Mouse (Mus musculus) ES-E14 (cell line): ENCODE results near the gene Hrh2. TPM values are rescaled to one million over a fixed set of nuclear protein-coding genes. Genes with fewer than 3 reads are reported as not detected.

Experiments used
- DNase-seq: peaks from one replicate; pipeline ENCODE4 v3.0.0-alpha.2; 2013; ENCODE audit warnings: low read depth, low spot score
- H3K27ac ChIP-seq: 2 replicates; pipeline ENCODE4 v1.5.1; 2012; ENCODE audit warnings: low read depth, mild to moderate bottlenecking, low read length, moderate library complexity, mixed read lengths; ENCODE audit not compliant: poor library complexity, insufficient read depth, severe bottlenecking
- H3K36me3 ChIP-seq: 2 replicates; pipeline ENCODE4 v1.6.1; 2012; ENCODE audit warnings: mild to moderate bottlenecking, low read length, moderate library complexity, mixed read lengths; ENCODE audit not compliant: control insufficient read depth, poor library complexity, insufficient read depth, severe bottlenecking
- H3K4me1 ChIP-seq, 2 experiments: fragments of 150-350 bp in 1 of 2; sonication (generic) in 1 of 2; 2 replicates each; pipeline ENCODE4 v1.6.1; 2012; ENCODE audit warnings: low read length in 2 of 2, mild to moderate bottlenecking in 1 of 2, mixed read lengths in 1 of 2; ENCODE audit not compliant: control insufficient read depth in 2 of 2, insufficient read depth in 2 of 2, poor library complexity in 1 of 2
- H3K4me3 ChIP-seq, 2 experiments: fragments of 150-350 bp in 1 of 2; sonication (generic) in 1 of 2; 2 replicates each; pipeline ENCODE4 v1.5.1; 2012; ENCODE audit warnings: low read length in 2 of 2, low read depth in 1 of 2, mild to moderate bottlenecking in 1 of 2, mixed read lengths in 1 of 2; ENCODE audit not compliant: insufficient read depth in 1 of 2, poor library complexity in 1 of 2, severe bottlenecking in 1 of 2
- H3K9ac ChIP-seq: 2 replicates; pipeline ENCODE4 v1.6.1; 2012; ENCODE audit warnings: low read depth, mild to moderate bottlenecking, low read length, mixed read lengths; ENCODE audit not compliant: poor library complexity, insufficient read depth, severe bottlenecking
- H3K9me3 ChIP-seq: fragments of 150-350 bp; sonication (generic); 2 replicates; pipeline ENCODE4 v1.6.1; 2012; ENCODE audit warnings: low read depth, mild to moderate bottlenecking, low read length; ENCODE audit not compliant: control insufficient read depth, insufficient read depth
- CHD2 ChIP-seq: IDR thresholded peaks from 2 replicates; pipeline ENCODE4 v1.6.1; 2014; ENCODE audit warnings: mild to moderate bottlenecking, low read depth, low read length, inconsistent platforms
- HCFC1 ChIP-seq: IDR thresholded peaks from 2 replicates; pipeline ENCODE4 v1.6.1; 2012; ENCODE audit warnings: low read length, inconsistent platforms, borderline replicate concordance; ENCODE audit not compliant: insufficient read depth
- MAFK ChIP-seq: IDR thresholded peaks from 2 replicates; pipeline ENCODE4 v1.6.1; 2014; ENCODE audit warnings: mild to moderate bottlenecking, low read depth, low read length, inconsistent platforms; ENCODE audit not compliant: insufficient read depth
- ZC3H11A ChIP-seq: IDR thresholded peaks from 2 replicates; pipeline ENCODE4 v1.6.1; 2012; ENCODE audit warnings: low read depth, mild to moderate bottlenecking, inconsistent platforms, low read length, borderline replicate concordance
- ZNF384 ChIP-seq: IDR thresholded peaks from 2 replicates; pipeline ENCODE4 v1.6.1; 2012; ENCODE audit warnings: low read depth, low read length, inconsistent platforms
- in situ Hi-C, 2 experiments: fragments of 600-800 bp; cut with MboI; formaldehyde crosslinking; loops; one replicate each; pipeline ENCODE4 v1.15.1; 2025; ENCODE audit warnings: low sequenced_read_pairs in 2 of 2, inconsistent platforms in 1 of 2; ENCODE audit not compliant: unreplicated experiment in 2 of 2
- total RNA-seq: library from RNA; depleted of rRNA; stranded (reverse); fragments of 300-350 nt; gene quantifications from 2 replicates; pipeline ENCODE4 v1.2.3, GENCODE M21; 2012

The Hrh2 gene
- total RNA-seq, 1 experiment, result 0.62 TPM

GRCm38 (mm10) chr13:54222921-54223769 lies 31.2 kb downstream of the Hrh2 start:
- H3K9me3 ChIP-seq, result no peaks in the 10 kb centered on the region
- H3K4me3 ChIP-seq, result no peak overlapping the region
- no peak for DNase-seq
- H3K36me3 ChIP-seq, result no peaks in the 10 kb centered on the region
- TF ChIP-seq ZNF384, result no peak
- TF ChIP-seq CHD2, result no peak
- TF ChIP-seq HCFC1, result no peak
- TF ChIP-seq MAFK, result no peak
- no peak for TF ChIP-seq ZC3H11A
- peaks cover 2 to 7% of the 10 kb centered on the region in 2 experiments; a peak in 3 of 4 replicates for H3K4me1 ChIP-seq
- in situ Hi-C loops, result loop anchor here (10.0 kb wide), 1 partner anchor 108 kb away; no protein-coding TSS in a partner anchor
- H3K27ac ChIP-seq, result no peak overlapping the region
- H3K9ac ChIP-seq, result no peak overlapping the region

DNA sequence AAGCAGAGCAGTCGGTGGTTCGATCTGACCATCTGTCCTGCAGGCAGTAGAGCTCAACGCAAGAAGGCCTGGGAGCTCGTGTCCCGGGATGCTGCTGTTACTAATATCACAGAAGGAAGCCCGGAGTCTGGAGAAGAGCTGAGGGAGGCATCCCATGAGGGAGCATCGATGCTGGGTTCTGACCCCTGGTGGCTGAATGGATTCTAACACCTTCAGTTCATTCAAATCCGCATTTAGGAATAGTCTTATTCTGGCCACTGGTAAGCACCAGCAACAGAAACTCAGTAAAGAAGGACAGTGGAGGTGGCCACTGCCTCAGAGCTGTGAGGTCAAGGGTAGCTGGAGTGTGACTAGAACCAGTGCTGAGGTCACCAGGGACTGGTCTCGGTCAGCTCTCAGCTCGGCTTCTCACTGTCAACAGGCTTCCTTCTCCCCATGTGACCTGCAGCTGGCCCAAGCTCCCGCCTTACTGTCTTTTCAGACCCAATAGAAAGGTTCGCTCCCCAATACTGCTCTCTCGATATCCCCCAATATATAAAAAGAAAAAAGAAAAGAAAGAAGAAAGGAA lies 36.1 kb downstream of the Hrh2 start:
- H3K4me1 ChIP-seq, result no peaks in the 10 kb centered on the region; a peak in 1 of 4 replicates
- in situ Hi-C loops, result loop anchor here (10.0 kb wide), 1 partner anchor 113 kb away; no protein-coding TSS in a partner anchor
- TF ChIP-seq ZC3H11A, result peak; percentile 59; the same call in 1 of the 2 replicates
- no peak for TF ChIP-seq MAFK
- TF ChIP-seq ZNF384, result no peak
- DNase-seq, result peak; percentile 47
- no peak overlapping the region for H3K4me3 ChIP-seq
- no peak overlapping the region for H3K27ac ChIP-seq
- no peaks in the 10 kb centered on the region for H3K36me3 ChIP-seq
- H3K9me3 ChIP-seq, result no peaks in the 10 kb centered on the region
- no peak overlapping the region for H3K9ac ChIP-seq

GRCm38 (mm10) chr13:54230081-54230480 lies 38.2 kb downstream of the Hrh2 start:
- Histone ChIP-seq H3K36me3 (no peaks in the 10 kb centered on the region), H3K9me3 (no peaks in the 10 kb centered on the region), H3K9ac (no peak overlapping the region), H3K27ac (no peak overlapping the region), H3K4me3 (no peak overlapping the region), H3K4me1 (no peaks in the 10 kb centered on the region; a peak in 1 of 4 replicates)
- no peak for DNase-seq
- in situ Hi-C loops, result no loop called here
- TF ChIP-seq HCFC1 (no peak), MAFK (no peak), CHD2 (no peak), ZNF384 (no peak), ZC3H11A (no peak)

GRCm38 (mm10) chr13:54231868-54232267 lies 39.9 kb downstream of the Hrh2 start:
- H3K9ac ChIP-seq, result no peak overlapping the region
- no peak for TF ChIP-seq ZC3H11A
- no peak for TF ChIP-seq ZNF384
- TF ChIP-seq HCFC1, result no peak
- TF ChIP-seq CHD2, result no peak
- no peak for TF ChIP-seq MAFK
- in situ Hi-C loops, result no loop called here

More at GRCm38 (mm10) chr13:54231868-54232267, 39.9 kb downstream of the Hrh2 start:
- no peak for DNase-seq
- H3K27ac ChIP-seq, result no peak overlapping the region
- H3K36me3 ChIP-seq, result no peaks in the 10 kb centered on the region
- H3K4me3 ChIP-seq, result no peak overlapping the region
- H3K9me3 ChIP-seq, result no peaks in the 10 kb centered on the region
- H3K4me1 ChIP-seq, result no peaks in the 10 kb centered on the region; a peak in 1 of 4 replicates
